Mouse (Mus musculus): ENCODE measurements around the gene Hsd17b7. TPM values are rescaled to one million over a fixed set of nuclear protein-coding genes. Genes with fewer than 3 reads are reported as not detected.
A peak's percentile ranks its signal among the peaks of the same experiment; 100 is the strongest.

The Hsd17b7 gene
- total RNA-seq, 2 experiments from 2014 or later: 14.4 to 14.5 TPM

- intact Hi-C loops (cut with DNase I): loop anchor here (5.0 kb wide), 1 partner anchor 190 kb away; no protein-coding TSS in a partner anchor
- DNase-seq (ENCODE audit: low spot score in 2 of 2): no peak
Observed at GRCm38 (mm10) chr1:169947654-169948053, 21.4 kb downstream of the Hsd17b7 start.

DNA sequence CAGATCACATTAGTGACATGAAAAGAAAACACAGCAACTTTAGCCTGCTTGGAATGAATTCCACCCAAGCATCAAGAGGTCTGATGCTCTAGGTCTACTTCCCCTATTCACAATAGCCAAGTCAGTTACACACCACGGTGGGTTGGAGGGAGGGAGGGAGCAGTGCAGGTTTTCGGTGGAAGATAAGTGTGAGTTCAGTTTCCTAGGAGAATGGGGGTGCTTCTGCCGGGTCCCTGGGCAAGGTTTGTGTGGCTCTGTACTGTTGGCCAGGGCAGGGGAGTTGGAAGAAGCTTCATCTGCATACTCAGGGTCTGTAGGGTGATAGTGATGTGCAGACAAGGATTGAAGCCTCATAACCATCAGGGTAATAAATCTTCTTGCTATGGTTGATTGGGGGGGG, 23.0 kb downstream of the Hsd17b7 start:
- DNase-seq (ENCODE audit: low spot score in 2 of 2): no peak
- intact Hi-C loops (cut with DNase I): loop anchor here (5.0 kb wide), 1 partner anchor 191 kb away; no protein-coding TSS in a partner anchor

- DNase-seq (ENCODE audit: low spot score in 2 of 2): no peak
- intact Hi-C loops (cut with DNase I): no loop called here
Observed at GRCm38 (mm10) chr1:169939345-169939744, 29.7 kb downstream of the Hsd17b7 start.

GRCm38 (mm10) chr1:169934005-169934725, 34.9 kb downstream of the Hsd17b7 start:
- intact Hi-C loops (cut with DNase I): loop anchor here (5.0 kb wide), 1 partner anchor 402 kb away; the partner anchor contains the start of gene Nuf2
- peak; percentile 39 to 51 for DNase-seq (ENCODE audit: low spot score in 2 of 2)

GRCm38 (mm10) chr1:169932122-169932746, 36.8 kb downstream of the Hsd17b7 start:
- intact Hi-C loops (cut with DNase I): loop anchor here (5.0 kb wide), 1 partner anchor 400 kb away; the partner anchor contains the start of gene Nuf2

GRCm38 (mm10) chr1:169931698-169932097, 37.3 kb downstream of the Hsd17b7 start:
- intact Hi-C loops (cut with DNase I): loop anchor here (5.0 kb wide), 1 partner anchor 399 kb away; the partner anchor contains the start of gene Nuf2
- DNase-seq (ENCODE audit: low spot score in 2 of 2): no peak

More at GRCm38 (mm10) chr1:169932122-169932746, 36.8 kb downstream of the Hsd17b7 start:
- DNase-seq (ENCODE audit: low spot score in 2 of 2): no peak

GRCm38 (mm10) chr1:169928454-169928971, 40.5 kb downstream of the Hsd17b7 start, which contains the start of gene Ccdc190:
Gene Ccdc190 (plus strand): TSS chr1:169928648.
- intact Hi-C loops (cut with DNase I): no loop called here
- DNase-seq (ENCODE audit: low spot score in 2 of 2): no peak

DNA sequence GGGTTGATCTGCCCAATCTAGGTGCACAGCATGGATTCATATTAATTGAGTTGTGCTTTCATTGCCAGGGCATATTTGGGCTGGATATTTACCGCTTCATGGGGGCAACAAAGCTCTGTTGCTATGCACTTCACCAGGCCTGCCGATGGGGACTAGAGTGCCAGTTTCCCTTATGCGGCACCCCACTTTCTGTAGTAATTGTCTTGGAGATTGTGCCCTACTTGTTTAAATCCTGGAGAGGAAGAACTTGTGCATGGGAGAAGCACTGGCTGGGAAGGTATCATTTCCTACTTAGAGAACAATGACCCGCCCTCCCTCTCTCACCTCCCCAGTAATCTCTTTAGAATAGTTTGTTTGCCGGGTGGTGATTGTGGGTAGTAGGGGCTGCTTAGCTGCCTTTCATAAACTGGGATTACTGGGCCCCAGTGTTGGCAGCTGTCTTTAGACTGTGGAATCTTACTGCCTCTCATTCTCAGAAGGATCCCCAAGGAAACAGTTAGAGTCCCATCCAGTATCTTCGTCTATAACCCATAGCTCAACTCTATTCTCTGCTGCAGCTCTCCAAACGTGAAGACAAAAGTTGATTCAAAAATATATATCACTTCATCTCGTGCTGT, 41.2 kb downstream of the Hsd17b7 start:
- no peak for DNase-seq (ENCODE audit: low spot score in 2 of 2)
- intact Hi-C loops (cut with DNase I): no loop called here

DNA sequence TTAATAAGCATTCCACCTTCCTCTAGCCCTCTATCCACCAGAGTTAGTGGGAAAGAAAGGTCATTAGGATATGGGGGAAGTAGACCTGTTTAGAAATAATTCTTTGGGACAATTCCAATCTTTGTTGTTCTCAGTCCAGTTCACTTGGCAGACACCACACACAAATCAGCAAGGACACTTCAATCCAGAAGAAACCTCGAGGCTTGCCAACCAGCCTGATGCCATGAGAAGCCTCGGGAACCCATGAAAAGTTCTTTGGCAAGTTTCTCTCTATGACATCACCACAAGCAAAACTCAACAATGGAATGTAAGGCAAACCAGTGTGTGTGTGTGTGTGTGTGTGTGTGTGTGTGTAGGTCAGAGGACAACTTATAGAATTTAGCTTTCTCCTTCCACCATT, 44.5 kb downstream of the Hsd17b7 start:
- no peak for DNase-seq (ENCODE audit: low spot score in 2 of 2)
- intact Hi-C loops (cut with DNase I): no loop called here

- intact Hi-C loops (cut with DNase I): no loop called here
- DNase-seq (ENCODE audit: low spot score in 2 of 2): peak in 1 of 2 experiments; percentile 41
Observed at GRCm38 (mm10) chr1:169921710-169922211, 47.3 kb downstream of the Hsd17b7 start.

DNA sequence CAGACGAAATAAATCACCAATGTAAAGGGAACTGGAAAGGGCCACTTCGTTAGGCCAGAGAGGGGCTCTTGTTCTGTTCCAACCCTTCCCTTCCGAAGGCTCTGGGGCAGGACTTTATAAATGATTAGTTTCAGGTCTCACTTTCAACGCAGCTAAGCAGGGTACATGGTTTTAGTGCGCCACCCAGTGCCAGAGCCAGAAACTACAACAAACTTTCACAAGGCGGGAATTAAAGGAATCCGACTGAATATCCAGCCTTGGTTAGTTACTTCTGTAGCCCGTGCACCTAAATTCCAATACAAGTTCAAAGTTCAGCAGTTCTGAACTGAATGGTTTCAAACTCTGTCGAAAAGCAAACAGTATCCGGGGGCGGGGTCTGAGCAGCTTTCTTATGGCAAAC, 49.8 kb downstream of the Hsd17b7 start:
- DNase-seq (ENCODE audit: low spot score in 2 of 2): peak; percentile 70 to 71
- intact Hi-C loops (cut with DNase I): loop anchor here (1.0 to 5.0 kb wide), 2 partner anchors 172 to 387 kb away; partner anchors contain the start of gene Rgs4

GRCm38 (mm10) chr1:169917998-169918397, 51.0 kb downstream of the Hsd17b7 start:
- DNase-seq (ENCODE audit: low spot score in 2 of 2): peak; percentile 73 to 79
- intact Hi-C loops (cut with DNase I): loop anchor here (1.0 to 5.0 kb wide), 2 partner anchors 171 to 246 kb away; partner anchors contain the start of gene Rgs4

DNA sequence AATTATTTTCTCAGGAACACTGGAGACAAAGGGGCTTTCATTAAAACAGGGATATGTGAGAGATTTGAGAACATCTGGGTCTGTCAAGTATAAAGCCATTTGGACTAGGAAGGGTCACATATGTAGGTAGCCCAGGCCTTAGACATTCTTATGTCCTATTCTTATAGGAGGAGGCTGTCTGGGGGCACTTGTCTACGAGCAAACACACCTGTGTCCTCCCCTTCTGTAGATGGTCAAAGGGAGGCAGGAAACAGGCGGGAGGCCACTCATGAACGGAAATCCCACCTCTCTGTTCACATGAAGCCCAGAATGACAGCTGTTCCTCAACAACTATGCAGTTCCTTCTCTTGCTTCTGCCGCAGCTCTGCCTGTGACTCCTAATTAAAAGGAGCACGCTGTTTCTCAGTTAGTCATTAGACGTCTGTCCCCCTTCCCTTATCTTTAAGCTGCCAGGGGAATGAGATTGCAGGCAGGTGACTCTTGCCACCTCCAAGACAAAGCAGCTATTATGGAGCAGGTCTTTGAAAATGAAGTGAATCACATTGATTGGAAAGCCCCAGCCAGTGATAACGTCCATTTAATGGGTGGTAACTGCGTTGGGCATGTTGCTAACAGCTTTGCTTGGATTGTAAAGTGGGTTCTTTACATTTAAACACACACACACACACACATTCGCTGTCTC, 51.8 kb downstream of the Hsd17b7 start:
- intact Hi-C loops (cut with DNase I): loop anchor here (5.0 kb wide), 1 partner anchor 170 kb away; the partner anchor contains the start of gene Rgs4
- no peak for DNase-seq (ENCODE audit: low spot score in 2 of 2)

DNA sequence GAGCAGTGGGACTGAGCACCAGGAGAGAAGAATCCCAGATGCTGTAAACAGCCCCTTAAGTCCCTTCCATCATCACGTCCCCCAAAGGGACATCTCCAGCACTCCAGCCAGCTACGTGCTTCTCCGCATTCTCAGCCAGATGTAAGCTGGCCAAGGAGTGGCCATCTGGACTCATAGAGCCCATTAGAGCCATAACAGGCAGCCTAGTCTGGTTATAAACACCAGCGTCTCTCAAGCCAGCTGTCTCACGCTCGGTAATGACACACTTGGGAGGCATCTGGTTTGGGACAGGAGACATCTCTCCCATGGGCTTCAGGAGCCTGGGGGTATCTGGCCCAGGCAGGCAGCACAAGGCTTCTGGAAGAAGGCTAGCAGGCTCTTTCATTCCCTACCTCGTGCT, 52.4 kb downstream of the Hsd17b7 start:
- DNase-seq (ENCODE audit: low spot score in 2 of 2): no peak
- intact Hi-C loops (cut with DNase I): loop anchor here (5.0 kb wide), 1 partner anchor 169 kb away; the partner anchor contains the start of gene Rgs4

DNA sequence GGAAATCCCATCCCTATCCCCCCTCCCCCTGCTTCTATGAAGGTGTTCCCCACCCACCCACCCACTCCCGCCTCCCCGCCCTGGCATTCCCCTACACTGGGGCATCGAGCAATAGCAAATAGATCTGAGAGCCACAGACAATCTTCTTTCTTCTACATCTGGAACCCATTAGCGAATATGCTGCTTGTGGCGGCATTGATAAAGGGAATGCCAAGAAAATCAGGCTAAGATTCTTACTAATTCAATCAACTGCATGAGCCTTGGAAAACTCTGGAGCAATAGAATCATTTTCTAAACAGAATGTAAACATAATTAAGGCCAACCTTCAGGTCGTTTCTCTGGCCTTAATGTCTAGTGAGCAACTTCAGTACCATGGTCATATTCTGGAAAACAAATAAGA, 57.5 kb downstream of the Hsd17b7 start:
- DNase-seq (ENCODE audit: low spot score in 2 of 2): no peak
- intact Hi-C loops (cut with DNase I): no loop called here

- no peak for DNase-seq (ENCODE audit: low spot score in 2 of 2)
- intact Hi-C loops (cut with DNase I): no loop called here
Observed at GRCm38 (mm10) chr1:169910751-169911150, 58.3 kb downstream of the Hsd17b7 start.

DNA sequence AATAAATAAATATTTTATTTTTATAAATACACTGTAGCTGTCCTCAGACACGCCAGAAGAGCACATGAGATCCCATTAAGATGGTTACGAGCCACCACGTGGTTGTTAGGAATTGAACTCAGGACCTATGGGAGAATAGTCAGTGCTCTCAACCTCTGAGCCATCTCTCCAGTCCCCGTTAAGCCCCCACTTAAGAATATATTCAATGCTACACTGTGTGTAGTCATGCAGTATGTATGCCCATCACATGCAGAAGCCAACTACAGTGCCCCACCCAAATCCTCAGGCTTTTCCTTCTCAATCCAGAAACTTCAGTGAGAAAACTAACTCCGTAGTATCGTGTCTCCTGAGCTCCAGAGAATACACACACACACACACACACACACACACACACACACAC, 59.4 kb downstream of the Hsd17b7 start:
- intact Hi-C loops (cut with DNase I): no loop called here
- DNase-seq (ENCODE audit: low spot score in 2 of 2): no peak

DNA sequence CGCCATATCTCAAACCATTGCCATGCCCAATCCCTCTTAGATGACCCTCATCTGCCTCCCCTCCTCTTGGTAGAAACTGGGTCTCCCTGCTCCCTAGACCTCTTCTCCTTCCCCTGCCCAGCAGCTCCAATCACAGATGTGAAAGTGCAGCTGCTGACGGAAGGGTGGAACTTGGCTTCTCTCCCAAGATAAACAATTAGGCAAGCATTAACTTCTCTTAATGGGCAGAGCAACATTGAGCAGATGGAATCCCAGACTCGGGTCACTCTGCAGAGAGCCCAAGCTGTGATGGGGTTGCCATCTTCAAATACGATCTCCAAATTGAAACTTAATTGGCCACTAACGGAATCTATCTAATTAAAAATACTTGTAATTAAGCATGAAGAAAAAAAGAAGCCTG, 59.9 kb downstream of the Hsd17b7 start:
- DNase-seq (ENCODE audit: low spot score in 2 of 2): no peak
- intact Hi-C loops (cut with DNase I): no loop called here

GRCm38 (mm10) chr1:169900771-169901336, 68.2 kb downstream of the Hsd17b7 start:
- intact Hi-C loops (cut with DNase I): no loop called here
- DNase-seq (ENCODE audit: low spot score in 2 of 2): no peak

All from left cerebral cortex, postnatal 36 days (tissue).